Mouse (Mus musculus): ENCODE data around the gene Sat2.
A peak's percentile ranks its signal among the peaks of the same experiment; 100 is the strongest.

Sat2 gene

DNA sequence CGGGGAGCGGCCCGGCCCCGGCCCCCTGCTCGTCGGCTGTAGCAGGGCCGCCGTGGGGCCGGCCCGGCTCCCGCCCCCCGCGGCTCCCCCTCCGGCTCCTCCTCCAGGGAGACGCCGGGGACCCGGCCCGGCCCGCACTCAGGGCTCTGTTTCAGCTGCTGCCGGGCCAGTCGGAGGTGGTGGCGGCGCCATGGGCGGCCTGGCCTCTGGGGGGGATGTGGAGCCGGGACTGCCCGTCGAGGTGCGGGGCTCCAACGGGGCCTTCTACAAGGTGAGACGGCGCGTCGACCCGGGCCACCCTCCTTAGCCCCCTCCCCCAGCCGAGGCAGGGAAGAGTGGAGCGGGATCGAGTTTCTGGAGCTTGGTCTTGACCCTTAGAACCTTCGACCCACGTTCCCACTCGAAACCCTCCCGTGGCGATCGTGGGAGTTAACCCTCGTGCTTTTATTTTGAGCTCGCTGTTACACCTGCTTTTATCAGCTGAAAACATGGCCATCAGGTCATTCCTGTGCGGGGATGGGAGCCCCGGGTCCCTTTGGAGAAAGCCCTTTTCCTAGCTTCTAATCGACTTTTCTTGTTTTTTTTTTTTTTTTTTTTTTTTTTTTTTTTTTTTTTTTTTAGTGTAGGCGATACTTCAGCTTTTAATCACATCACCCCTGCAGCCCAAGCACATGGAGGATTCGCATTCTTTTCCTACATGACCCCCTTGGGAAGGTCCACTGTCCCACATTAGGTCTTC lies 11.5 kb downstream of the Sat2 start:
- DNase-seq = no peak

DNA sequence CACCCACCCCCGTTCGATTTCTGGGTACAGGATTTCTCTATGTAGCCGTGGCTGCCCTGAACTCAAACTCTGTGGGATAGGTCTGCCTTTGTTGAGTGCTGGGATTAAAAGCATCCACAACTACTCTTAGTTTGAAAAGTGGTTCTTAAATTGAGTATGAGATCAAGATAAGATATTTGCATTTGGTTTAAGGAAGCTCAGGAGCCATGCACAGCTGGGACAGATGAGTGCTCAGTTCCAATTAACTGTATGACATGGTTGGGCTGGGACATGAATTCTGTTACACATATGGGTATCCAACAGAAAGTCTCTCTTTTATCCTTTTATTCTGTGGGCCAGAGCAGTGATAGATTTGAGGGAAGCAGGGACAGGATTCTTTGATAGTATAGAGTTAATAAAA lies 13.6 kb downstream of the Sat2 start:
- no peak for DNase-seq

DNA sequence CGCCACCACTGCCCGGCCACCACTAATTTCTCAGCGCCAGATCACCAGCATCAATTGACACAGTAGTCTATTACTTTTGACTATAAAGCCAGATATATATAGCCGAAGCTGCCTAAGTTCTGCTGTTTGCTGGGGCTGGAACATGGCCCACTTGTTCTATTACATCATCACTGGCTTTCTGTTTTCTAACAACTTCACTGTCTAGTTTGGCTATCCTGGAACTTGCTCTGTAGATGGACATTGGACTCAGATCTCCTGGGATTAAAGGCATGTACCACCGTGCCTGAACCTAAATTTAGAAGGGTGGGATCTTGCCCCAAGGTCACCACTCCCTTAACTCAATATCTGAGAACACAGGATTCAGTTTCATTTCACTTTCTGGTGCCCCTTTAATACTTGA lies 24.0 kb downstream of the Sat2 start:
- DNase-seq = no peak

DNA sequence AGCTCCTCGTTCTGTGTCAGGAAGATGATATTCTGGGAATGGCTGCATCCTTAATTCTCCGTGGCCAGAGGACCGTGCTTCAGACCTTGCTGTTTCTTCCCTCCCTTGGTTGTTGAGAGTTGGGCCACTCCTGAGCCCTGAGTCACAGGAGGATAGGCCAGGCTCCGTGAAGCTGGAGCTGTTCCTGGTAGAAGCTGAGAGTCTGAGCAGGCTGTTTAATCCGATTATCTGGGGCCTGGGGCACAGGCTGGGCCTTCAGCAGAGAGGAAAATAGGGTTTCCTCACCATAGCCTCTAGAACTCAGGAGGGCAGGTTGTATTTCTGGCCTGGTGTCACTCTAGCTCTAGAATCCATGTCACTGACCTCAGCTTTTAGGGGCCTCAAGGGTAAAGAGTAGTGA lies 31.6 kb downstream of the Sat2 start:
- no peak for DNase-seq

DNA sequence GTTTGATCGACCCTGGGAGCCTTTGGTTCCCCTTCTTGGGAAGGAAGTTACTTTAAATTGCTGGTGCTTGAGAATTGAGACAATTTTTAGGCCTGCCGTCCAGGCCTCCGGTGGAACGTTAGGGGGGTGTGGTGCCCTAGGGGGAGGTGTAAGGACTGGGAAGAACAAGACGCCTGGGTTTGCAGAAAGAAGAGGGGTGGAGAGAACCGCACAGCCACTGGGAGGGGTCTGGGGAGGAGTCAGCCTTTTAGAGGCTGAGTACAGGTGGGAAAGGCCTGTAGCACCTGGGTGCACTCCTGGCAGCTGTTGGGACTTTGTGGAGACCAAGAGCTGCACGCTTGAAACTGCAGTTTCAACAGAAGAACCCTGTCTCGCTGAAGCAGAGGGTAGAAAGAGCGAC lies 32.9 kb downstream of the Sat2 start:
- DNase-seq = no peak

DNA sequence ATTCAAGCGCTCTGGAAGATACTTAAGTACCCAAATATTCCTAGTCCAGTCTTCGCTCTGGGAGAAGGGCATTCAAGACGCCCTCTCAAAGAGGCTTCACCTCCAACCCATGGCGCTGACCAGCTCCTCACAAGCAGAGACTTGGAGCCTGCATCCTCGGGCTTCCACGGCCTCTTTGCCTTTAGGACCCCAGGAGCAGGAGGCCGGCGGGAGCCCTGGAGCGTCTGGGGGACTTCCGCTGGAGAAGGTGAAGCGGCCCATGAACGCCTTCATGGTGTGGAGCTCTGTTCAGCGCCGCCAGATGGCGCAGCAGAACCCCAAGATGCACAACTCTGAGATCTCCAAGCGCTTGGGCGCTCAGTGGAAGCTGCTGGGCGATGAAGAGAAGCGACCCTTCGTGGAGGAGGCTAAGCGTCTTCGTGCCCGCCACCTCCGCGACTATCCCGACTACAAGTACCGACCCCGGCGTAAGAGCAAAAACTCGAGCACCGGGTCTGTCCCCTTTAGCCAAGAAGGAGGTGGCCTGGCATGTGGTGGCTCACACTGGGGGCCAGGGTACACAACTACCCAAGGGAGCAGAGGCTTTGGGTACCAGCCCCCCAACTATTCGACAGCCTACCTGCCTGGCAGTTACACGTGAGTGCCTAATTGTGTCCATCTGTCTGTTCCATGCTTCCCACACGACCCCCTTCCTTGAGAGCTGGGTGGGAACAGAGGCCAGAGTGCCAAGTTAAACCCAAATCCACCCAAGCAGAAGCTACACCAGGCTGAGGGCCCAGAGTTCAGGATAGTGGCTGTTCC lies 33.6 kb downstream of the Sat2 start, which contains the start of gene Sox15:
Sox15 (plus strand) TSS at position 51 of the 801 bp plus-strand sequence.
- peak; percentile 85 to 86 for DNase-seq

DNA sequence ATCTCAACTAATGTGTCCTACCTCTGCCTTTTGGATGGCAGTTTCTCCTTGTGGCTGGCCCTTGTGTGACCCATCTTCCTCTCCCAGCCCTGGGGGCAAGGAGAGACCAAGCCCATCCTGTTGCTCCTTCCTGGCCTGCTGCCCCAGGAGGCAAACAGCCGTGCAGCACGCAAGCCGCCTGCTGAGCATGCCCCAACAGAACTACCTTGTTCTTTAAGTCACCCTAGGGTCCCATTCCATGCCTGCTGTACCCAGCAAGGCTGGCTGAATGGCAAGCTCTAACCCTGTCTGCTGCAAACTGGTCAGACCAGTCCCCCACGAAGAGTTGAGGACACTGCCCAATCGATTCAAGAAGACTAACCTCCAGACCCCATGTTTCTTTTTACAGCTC lies 34.2 kb downstream of the Sat2 start:
- DNase-seq = no peak

DNA sequence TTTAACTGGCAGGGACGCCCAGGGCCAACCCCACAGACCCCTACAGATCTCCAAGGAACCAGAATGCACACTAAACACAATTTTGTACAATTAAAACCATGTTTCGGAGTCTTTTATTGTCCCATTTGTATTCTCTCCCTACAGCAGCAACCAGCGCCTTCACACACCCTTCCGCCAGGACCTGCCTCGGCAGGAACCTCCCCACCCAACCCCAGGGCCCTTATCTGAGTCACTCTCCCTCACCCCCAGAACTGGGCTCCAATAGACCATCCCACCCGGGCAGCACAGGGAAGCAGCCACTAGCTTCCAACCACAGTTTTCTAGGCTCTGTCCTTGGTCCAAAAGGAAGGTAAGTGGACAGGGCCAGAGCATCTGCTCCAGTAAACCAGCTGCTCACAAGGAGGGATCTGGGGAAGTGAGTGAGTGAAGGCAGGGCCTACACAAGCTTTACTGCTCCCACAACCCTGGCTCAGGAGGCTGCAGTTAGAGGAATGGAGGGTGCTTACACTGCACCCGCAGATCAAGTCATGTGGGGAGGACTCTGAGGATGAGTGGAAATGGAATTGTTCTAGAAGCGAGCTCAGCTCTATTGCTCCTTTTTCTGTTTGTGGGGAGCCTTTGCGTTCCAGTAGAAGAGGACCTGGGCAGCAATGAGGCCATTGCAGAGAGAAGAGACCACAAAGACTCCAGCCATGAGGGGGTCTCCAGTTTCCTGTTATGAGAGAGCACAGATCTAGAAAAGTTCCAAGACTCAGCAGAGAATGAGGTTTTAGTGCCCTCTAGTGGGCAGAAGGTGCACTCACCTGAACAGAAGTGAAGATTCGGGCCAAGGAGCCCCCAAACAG lies 35.0 kb downstream of the Sat2 start:
- peak; percentile 75 to 82 for DNase-seq

DNA sequence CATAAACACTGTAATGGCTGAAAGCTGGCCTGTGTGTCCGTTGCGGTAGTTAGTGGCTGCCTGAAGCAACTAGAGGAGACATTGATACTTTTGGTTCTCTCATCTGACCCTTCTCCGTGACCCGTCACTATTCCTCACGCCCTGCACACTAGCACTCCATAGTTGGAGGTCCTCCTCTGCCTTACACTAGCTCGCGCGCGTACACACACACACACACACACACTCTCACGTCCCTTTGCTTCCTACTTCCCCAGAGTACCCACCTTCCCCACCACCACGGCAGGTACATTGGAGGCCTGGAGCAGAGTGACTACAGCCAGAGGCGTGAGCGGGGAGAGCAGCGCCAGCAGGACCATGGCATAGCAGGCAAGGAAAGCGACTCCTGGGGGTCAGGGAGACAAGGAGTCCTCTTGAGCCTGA lies 35.6 kb downstream of the Sat2 start:
- DNase-seq = no peak

DNA sequence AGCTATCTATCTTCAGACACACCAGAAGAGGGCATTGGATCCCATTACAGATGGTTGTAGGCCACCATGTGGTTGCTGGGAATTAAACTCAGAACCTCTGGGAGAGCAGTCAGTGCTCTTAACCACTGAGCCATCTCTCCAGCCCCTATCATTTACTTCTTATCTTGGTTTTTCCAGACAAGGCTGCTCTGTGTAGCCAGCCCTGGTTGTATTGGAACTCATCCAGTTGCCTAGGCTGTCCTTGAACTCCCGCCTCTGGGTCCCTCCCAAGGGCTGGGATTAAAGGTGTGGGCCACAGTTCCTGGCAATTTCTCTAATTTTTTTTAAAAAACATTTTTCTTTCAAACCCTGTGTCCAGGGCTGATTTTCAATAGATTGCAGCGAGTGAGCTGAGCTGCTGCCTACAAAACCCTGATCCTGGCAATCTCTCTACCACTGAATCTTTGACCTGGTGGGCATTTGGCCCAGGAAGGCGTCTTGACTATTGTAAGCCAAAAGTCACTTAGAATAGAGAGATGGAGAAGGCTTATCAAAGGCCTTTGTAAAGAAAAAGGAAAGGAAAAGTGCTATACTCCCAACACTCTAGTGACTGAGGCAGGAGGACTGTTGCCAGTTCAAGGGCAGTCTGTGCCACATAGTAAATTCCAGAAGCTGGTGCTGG lies 39.5 kb downstream of the Sat2 start:
- DNase-seq = peak; percentile 41 to 50

DNA sequence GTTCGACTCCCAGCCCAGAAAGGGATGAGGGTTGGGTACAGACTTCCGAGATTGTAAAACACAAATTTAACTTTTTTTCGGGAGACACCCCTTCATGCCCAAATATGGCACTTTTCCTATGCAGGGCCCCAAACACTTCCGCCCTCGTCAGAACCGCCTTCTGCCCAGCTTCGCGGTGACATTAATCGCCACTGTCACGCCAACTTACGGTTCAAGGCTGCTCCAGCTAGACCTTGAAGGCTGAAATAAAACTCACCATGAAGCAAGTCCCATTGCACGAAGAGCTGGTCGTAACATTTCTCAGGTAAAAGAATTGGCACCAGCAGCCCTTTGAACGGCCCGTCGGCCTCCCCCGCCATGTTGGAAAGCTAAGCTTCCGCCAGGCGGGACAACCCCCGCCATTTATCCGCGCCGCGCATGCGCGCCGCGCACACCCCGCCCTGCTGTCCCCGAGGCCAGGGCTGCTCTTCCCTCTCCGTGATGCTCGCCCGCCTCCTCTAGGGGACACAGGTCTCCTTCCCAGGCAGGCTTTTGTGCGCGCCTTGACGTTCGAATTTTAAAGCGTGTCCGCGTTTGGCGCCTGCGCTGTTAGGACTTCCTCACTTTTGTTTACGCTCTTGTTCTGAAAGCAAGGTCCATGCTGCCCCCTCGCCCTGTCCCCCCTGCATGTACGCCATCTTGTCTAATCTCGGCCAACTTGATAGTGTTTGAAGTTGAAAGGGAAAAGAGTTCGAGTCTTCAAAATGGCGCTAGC lies 40.6 kb downstream of the Sat2 start, which contains the start of gene Mpdu1:
Mpdu1 (minus strand) TSS at position 430 of the 754 bp plus-strand sequence.
- DNase-seq = peak; percentile 94 to 97

DNA sequence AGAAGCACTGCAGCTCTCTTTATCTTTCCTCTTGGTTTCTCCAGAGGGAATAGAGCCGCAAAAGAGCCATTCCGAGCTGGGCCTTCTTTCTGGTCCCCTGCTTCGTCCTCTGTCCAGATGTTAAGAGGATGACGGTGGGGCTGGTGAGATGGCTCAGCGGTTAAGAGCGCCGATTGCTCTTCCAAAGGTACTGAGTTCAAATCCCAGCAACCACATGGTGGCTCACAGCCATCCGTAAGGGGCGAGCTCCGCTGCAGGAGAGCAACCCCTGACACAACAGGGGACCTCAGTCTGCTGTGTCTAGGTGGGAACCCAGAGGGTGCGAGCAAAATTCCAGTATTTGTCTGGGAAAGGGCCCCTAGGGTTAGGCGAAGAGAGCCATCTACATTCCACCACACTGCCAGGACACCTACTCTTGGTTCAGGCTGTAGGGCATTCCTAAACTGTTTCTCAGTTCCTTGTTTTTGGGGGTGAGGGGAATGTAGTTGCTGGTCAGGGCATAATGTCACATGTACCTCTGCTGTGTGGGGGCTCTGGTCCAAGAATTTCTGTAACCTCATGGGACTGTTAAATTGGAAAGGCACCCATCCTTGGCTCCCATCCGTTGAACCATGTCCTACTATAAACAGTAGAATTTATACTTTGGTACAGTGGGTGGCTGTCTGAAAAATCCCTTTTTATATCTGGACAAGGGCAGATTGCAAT lies 41.3 kb downstream of the Sat2 start:
- peak; percentile 41 to 54 for DNase-seq

DNA sequence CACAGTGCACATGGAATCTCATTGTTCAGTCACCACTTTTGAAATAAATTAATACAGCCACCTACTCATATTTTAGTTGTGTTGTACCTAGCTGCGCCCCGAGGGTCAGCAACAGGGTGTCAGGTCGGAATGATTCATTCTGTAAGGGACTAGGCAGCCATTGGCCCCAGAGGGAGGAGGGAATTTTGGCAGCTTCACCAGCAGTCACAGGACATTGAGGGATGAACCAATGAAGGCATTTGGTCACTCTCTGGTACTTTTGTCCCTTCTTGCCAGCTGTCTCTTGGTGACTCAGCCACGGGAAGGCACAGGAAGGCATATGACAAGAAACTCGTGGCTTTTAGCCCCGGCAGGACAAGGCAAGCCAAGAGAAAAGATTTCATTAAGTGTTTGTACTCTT lies 42.0 kb downstream of the Sat2 start:
- peak in 1 of 2 experiments; percentile 34 for DNase-seq

DNA sequence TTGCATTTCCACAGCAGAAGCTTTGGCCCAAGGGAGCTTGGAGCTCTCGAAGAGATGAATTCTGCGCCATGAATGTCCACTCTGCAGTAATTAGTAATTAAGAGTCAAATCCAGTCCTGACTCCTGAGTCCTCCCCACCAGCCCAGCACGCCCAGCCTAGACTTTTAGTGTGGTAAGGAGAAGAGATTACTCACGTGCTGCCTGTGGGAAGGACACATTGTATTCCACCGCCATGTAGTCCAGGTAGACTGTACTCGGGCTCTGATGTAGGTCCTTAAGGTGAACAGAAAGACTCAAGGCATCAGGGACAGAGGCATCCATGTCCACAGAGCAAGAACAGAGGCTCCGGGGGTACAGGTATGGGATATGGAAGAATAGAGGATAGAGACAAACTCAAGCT lies 43.0 kb downstream of the Sat2 start:
- no peak for DNase-seq

DNA sequence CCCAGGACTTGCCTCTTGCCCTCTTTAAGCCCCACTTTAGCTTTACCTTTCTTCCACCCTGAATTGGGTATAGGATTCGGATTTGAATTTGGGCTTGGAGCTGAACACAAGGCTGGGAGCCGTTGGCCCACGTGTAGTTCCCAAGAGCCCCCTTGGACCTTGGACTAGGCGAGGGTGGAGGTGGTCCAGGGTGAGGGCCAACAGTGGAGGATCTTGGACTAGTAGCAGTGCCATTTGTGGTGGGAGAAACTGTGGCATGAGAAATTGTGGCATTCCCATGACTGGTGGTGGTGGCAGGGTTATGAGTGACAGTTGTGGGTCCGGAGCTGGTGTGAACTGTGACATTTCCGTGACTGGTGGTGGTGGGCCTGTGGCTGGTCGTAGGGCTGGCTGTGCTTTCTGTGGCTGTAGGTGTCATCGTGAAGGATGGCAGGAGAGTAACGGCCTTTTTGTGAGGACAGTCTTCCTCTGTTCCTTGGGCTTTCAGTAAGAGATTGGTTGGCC lies 43.7 kb downstream of the Sat2 start:
- DNase-seq = peak in 1 of 2 experiments; percentile 26

DNA sequence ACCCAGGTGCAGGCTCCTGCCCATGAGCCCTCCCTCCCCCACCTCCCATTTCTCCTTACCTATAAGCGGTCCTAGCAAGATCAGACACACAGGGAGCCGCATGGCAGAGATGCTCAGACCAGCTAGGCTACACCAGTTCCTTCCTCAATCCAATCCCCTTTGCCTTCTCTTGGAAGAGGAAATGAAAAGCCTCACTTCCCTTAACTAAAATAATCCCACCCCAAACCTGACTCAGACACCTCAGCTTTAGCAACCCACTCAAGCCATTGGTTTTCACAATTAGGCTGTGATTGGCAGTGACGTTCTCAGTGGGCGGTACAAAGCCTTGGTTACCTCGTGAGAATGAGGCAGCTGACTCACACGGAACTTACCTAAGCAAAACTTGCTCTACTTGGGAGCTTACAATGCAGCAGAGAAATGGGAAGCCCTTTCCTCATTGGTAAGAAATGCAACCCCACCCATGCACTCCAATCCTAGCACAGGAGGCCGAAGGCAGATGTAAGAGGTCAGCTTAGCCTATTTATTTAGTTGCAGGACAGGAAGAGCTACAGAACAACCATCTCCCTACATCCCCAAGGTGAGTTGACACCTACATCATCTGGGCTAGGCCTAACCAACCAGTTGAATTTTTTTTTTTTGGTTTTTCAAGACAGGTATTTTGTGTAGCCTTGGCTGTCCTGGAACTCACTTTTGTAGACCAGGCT lies 44.3 kb downstream of the Sat2 start, which contains the start of gene Cd68:
Cd68 (minus strand) TSS at position 193 of the 704 bp plus-strand sequence.
- DNase-seq = peak in 1 of 2 experiments; percentile 35

DNA sequence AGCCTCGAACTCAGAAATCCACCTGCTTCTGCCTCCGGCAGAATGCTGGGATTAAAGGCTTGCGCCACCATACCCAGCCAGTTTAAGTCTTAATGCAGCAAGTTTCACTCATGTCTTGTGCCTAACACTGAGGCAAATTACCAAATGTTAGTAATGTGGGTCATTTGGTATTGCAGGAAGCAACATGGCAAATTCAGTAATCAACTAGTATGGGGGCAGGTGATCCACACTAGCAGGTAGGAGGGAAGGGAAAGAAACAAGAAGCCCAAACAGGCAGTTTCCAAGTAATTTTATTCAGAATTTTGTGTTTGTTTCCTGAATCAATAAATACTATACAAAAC lies 44.8 kb downstream of the Sat2 start:
- no peak for DNase-seq

DNA sequence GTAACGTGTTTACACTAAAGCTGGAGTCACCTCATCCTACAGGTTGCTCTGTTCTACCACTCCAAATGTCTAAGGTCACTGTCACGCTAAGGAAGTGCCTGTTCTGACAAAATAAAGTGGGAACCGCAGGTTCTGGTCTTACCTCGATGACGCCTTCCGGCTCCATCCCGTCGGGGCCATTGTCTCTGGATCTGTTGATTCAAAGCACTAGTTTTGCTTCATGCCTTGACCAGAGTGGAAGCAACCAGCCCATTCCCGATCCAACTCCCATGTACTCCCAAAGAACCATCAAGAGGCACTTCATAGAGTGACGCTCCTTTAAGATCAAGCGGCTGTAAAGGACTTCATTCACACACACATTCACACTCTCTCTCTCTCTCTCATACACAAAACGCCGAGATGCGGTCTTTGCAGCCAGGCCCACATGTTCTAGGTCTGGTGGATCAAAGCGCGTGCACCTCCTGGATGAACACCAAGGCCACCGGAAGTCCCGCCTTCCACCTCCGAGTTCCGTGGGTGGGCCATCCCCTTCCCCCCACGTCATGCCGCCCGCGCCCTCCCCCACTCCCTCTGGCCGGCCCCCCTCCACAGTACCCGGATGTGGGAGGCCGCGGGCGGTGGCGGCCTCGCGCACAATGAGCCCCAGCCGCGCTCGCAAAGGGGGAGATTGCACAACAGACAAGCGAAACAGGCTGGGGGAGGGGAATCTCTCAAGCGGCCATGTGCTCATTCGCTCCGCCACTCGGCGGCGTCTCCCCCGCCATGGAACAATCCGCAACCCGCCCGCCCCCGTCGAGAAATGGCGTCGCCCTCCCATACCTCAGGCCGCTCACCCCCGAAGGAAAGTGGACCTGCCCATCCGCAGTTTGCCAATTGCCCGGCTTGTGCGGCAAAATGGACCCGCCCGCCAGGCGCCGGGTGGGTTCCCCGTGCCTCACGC lies 49.2 kb downstream of the Sat2 start:
- DNase-seq = peak; percentile 99

DNA sequence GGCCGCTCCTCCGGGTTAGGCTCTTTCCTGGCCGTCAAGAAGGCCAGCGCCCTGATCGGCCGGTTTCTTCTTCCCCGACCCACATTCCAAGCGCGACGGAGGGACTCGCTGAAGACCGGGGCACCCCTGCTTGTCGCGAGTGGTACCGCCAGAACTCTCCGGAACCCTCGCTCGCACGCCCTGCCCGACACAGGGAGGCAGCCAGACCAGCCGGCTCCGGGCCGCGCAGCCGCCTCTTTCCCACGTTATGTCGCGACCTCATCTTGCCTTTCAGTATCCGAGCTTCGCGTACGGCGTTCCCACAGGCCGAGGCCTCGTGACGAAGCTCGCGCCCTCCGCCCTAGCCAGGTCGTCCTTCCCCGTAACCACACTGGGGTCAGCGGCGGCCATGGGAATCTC lies 49.9 kb downstream of the Sat2 start:
- DNase-seq = no peak
